Mouse (Mus musculus): ENCODE measurements around the gene 4933402J07Rik.

DNA sequence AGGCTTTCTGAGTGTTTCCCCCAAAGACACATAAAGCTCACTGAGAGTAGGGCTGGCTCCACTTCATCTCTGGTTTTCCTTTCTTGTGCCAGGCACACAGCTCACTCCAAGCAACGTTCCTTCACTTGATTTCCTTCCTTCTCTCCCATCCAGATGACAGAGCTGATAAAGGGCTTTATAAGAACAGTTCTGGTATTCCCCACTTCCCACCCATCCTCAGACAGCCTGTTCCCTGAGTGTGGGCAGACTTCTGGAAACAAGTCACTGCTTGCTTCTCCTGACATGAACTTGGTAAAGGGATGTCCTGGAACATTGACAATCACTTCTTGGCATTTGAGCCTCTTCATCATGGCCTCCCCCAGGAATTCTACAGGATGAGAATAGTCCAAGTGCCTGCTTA is 10.9 kb upstream of the 4933402J07Rik start:
- TF ChIP-seq CTCF (IDR thresholded peaks at IDR 0.05; ENCODE audit: low read depth, low read length) (no peak), POLR2A (IDR thresholded peaks at IDR 0.05; ENCODE audit: extremely low read depth, insufficient read depth, low read length) (no peak)

Data from liver, adult 2 months (tissue).